Mouse (Mus musculus) embryonic fibroblast, embryonic 13.5 days (primary cell): ENCODE results near the gene Rcor3. TPM values are rescaled to one million over a fixed set of nuclear protein-coding genes. Genes with fewer than 3 reads are reported as not detected.

Experiments
- H3K27ac ChIP-seq: 2 replicates; pipeline ENCODE4 v1.5.1; 2012; ENCODE audit warnings: low read length, control low read depth, inconsistent platforms; ENCODE audit not compliant: insufficient read depth
- H3K4me1 ChIP-seq: 2 replicates; pipeline ENCODE4 v1.6.1; 2011; ENCODE audit warnings: low read length; ENCODE audit not compliant: control insufficient read depth, insufficient read depth
- H3K4me3 ChIP-seq: 2 replicates; pipeline ENCODE4 v1.5.1; 2011; ENCODE audit warnings: mild to moderate bottlenecking, control low read depth, low read length; ENCODE audit not compliant: insufficient read depth
- CTCF ChIP-seq: IDR thresholded peaks from 2 replicates; pipeline ENCODE4 v1.5.1; 2011; ENCODE audit warnings: mild to moderate bottlenecking, control low read depth, low read length, moderate library complexity, borderline replicate concordance; ENCODE audit not compliant: insufficient read depth
- POLR2A ChIP-seq: IDR thresholded peaks from 2 replicates; pipeline ENCODE4 v1.6.1; 2011; ENCODE audit warnings: low read depth, mild to moderate bottlenecking, control low read depth, low read length, moderate library complexity
- polyA plus RNA-seq: library from polyadenylated mRNA; stranded (reverse); fragments of >200 nt; gene quantifications from 2 replicates; pipeline ENCODE4 v1.2.4, GENCODE M21; 2011; ENCODE audit warnings: low read depth; ENCODE audit not compliant: missing spikeins, insufficient read length

Rcor3 gene
- polyA plus RNA-seq, 1 experiment: 50.2 TPM

DNA sequence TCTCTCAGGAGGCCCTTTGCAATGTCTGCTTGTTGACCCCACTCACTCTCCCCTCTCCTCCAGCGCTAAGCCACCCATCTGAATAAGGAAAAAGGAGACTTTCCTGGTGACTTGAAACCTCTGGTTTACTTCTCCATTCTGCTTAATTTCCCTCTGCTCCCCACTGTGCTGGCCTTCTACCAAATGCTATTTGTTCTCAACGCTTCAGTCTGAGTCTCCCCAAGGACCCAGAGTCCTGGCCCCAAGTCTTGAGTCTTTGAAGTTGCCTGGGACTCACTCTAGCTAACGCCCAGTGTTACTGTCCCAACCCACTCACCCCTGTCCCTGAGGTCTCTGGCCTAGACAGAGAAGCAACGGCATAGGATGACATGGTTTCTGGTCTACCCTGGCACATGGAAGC lies 49.9 kb downstream of the Rcor3 start:
- H3K4me1 ChIP-seq: peaks cover 3% of the 10 kb centered on the region; the same call in 1 of the 2 replicates
- TF ChIP-seq POLR2A (no peak), CTCF (no peak)
- no peak overlapping the region for H3K27ac ChIP-seq
- no peak overlapping the region for H3K4me3 ChIP-seq

GRCm38 (mm10) chr1:192087098-192087497 lies 50.8 kb downstream of the Rcor3 start:
- no peak overlapping the region for H3K4me3 ChIP-seq
- no peak overlapping the region for H3K27ac ChIP-seq
- TF ChIP-seq CTCF (no peak), POLR2A (no peak)
- H3K4me1 ChIP-seq: peaks cover 3% of the 10 kb centered on the region; the same call in 1 of the 2 replicates

GRCm38 (mm10) chr1:192086279-192087037 lies 51.4 kb downstream of the Rcor3 start:
- no peak for TF ChIP-seq POLR2A
- no peak for TF ChIP-seq CTCF
- Histone ChIP-seq H3K4me3 (no peak overlapping the region), H3K4me1 (peaks cover 3% of the 10 kb centered on the region; the same call in 1 of the 2 replicates), H3K27ac (no peak overlapping the region)

GRCm38 (mm10) chr1:192085218-192085617 lies 52.6 kb downstream of the Rcor3 start:
- Histone ChIP-seq H3K4me3 (no peak overlapping the region), H3K27ac (no peak overlapping the region), H3K4me1 (no peaks in the 10 kb centered on the region)
- TF ChIP-seq POLR2A (no peak), CTCF (no peak)

DNA sequence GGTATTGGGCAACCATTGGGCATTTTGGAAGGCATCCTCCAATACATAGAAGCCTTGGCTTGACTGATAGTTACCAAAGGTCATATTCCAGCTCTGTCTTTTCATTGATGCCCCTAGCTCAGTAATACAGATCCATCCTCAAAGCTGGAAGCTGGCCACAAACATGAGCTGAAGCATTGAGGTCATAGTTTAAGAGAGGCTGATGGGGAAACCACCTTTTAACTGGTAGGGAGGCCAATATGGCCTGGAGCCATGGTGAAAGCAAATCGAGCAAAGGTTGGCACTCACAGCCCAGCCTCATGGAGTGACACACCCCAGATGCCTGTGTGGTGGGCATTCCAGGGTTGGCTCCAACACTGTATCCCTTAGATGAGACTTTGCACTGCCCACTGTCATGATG lies 55.2 kb downstream of the Rcor3 start:
- no peak overlapping the region for H3K27ac ChIP-seq
- TF ChIP-seq POLR2A (no peak), CTCF (no peak)
- no peaks in the 10 kb centered on the region for H3K4me1 ChIP-seq
- no peak overlapping the region for H3K4me3 ChIP-seq

DNA sequence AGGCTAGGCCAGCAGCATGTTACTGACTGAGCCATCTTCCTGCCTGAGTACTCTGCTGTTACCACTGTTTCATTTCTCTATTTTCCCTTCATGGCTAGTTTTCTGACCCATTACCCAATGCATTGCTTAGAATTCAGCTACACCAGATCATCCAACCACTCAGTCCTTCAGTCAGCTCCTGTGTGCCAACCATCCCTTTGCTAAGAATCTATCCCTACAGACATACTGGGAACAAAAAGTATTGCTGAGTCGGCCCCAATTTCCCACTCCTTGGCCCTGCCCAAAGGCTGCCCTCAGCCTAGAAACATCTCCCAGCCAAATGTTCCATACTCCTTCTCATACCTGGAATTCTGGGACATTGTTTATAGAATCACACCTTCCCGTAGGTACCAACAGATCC lies 56.7 kb downstream of the Rcor3 start:
- Histone ChIP-seq H3K4me1 (0 out of 2 replicates have a peak, but pooled peaks cover 6% of the 10 kb centered on the region), H3K27ac (no peak overlapping the region), H3K4me3 (no peak overlapping the region)
- no peak for TF ChIP-seq POLR2A
- TF ChIP-seq CTCF: no peak

DNA sequence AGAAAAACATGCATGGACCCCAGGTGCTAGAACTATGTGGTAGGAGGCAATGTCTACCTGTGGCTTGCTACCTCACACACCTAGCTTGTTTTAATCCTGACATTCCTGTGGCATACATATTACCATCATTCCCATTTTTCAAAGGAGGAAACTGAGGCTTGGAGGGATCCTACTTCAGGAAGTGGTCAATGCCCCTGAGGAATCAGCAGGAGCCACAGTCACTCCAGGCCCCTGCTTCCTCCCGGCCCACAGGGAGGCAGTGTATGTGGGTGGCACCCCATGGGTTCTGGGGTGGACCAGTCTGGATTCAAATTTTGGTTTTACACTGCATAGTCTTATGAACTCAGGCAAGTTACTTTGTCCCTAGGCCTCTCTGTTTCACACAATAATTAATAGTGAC lies 58.7 kb downstream of the Rcor3 start:
- TF ChIP-seq POLR2A: no peak
- no peak for TF ChIP-seq CTCF
- H3K4me3 ChIP-seq: no peak overlapping the region
- H3K4me1 ChIP-seq: 0 out of 2 replicates have a peak, but pooled peaks cover 6% of the 10 kb centered on the region
- no peak overlapping the region for H3K27ac ChIP-seq

- H3K27ac ChIP-seq: no peak overlapping the region
- 0 out of 2 replicates have a peak, but pooled peaks cover 6% of the 10 kb centered on the region for H3K4me1 ChIP-seq
- H3K4me3 ChIP-seq: no peak overlapping the region
- TF ChIP-seq POLR2A: no peak
- no peak for TF ChIP-seq CTCF
These were observed 59.5 kb downstream of the Rcor3 start for GRCm38 (mm10) chr1:192078406-192078805.

DNA sequence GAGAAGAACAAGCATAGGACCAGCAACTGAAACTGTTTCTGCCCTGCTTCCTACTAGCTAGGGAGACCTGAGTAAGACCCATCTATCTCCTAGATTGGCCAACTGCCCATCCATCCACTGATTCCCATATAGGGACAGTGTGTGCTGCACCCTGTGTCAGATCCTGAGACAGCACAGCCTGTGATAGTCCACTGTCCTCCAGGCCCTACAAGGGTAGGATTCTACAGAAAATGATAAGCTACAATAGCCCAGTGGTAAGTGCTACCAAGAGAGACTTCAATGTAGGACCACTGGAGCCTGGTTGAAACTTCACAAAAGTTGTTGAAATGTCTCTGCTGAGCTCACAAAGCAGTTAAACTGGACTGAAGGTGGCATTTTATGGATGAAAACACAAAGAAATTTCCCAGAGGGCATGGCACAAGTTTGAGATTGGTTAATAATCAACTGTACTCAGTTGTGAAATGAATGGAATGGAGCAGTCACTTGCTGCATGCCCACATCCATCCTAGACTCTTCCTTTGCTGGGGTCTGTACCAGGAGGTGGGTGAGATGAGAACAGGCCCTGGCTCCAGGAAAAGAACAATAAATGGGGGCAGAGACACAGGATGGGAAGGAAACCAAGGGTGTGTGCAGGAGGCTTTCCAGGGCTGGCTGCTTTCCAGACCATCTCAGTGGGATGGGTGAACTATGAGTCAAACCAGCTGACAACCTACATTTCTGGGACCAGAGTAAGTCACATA lies 60.9 kb downstream of the Rcor3 start:
- no peak overlapping the region for H3K4me3 ChIP-seq
- peaks cover 9% of the 10 kb centered on the region; the same call in 1 of the 2 replicates for H3K4me1 ChIP-seq
- TF ChIP-seq CTCF (no peak), POLR2A (no peak)
- H3K27ac ChIP-seq: no peak overlapping the region

DNA sequence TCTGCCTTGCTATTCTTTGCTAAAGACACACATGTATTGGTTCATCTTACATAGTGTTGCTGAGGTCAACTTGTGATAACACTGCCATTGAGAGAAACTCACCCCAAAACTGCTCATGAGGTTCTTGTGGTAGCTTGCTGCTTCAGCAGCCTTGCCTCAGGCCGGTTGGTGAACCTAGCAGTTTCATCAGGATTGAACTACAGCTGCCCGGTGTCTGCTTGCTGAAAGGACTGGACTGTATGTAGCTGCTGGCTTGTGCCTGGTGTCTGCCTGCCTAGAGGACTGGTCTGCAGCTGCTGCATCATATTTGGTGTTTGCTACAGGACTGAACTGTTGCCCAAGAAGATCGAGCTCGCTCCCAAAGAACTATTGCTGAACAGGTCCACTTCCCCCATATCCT lies 61.8 kb downstream of the Rcor3 start:
- peaks cover 10% of the 10 kb centered on the region; the same call in 1 of the 2 replicates for H3K4me1 ChIP-seq
- no peak overlapping the region for H3K27ac ChIP-seq
- TF ChIP-seq POLR2A: no peak
- no peak for TF ChIP-seq CTCF
- H3K4me3 ChIP-seq: no peak overlapping the region
